Mouse (Mus musculus) kidney, embryonic 14.5 days (tissue): ENCODE results near the gene Selenoh. TPM values are rescaled to one million over a fixed set of nuclear protein-coding genes. Genes with fewer than 3 reads are reported as not detected.
A peak's percentile ranks its signal among the peaks of the same experiment; 100 is the strongest.

ENCODE experiments used
- ATAC-seq: fragments of 200-750 bp; cut with Nextera tagmentation; 2 replicates; pipeline ENCODE4 v1.8.0; 2017; ENCODE audit warnings: moderate number of reproducible peaks, mild to moderate bottlenecking, moderate TSS enrichment, moderate library complexity; ENCODE audit not compliant: low FRiP score, low TSS enrichment
- H3K27ac ChIP-seq: fragments of 300-500 bp; sonication (generic); 2 replicates; pipeline ENCODE4 v1.5.1; 2014; ENCODE audit warnings: low read depth, mild to moderate bottlenecking, low read length, moderate library complexity, mixed read lengths
- H3K27me3 ChIP-seq: fragments of 300-500 bp; sonication (generic); 2 replicates; pipeline ENCODE4 v1.6.1; 2014; ENCODE audit warnings: mild to moderate bottlenecking, low read length; ENCODE audit not compliant: control insufficient read depth, insufficient read depth
- H3K36me3 ChIP-seq: fragments of 300-500 bp; sonication (generic); 2 replicates; pipeline ENCODE4 v1.6.1; 2014; ENCODE audit warnings: low read length, mixed read lengths; ENCODE audit not compliant: control insufficient read depth, insufficient read depth
- H3K4me1 ChIP-seq: fragments of 300-500 bp; sonication (generic); 2 replicates; pipeline ENCODE4 v1.6.1; 2014; ENCODE audit warnings: low read length, mixed read lengths; ENCODE audit not compliant: control insufficient read depth, insufficient read depth
- H3K4me2 ChIP-seq: fragments of 300-500 bp; sonication (generic); replicated peaks from 2 replicates; pipeline ENCODE4 v1.6.1; 2014; ENCODE audit warnings: low read depth, mild to moderate bottlenecking, low read length
- H3K4me3 ChIP-seq: fragments of 300-500 bp; sonication (generic); 2 replicates; pipeline ENCODE4 v1.5.1; 2014; ENCODE audit warnings: mild to moderate bottlenecking, low read length
- H3K9ac ChIP-seq: fragments of 300-500 bp; sonication (generic); 2 replicates; pipeline ENCODE4 v1.6.1; 2014; ENCODE audit warnings: low read depth, mild to moderate bottlenecking, low read length, moderate library complexity
- H3K9me3 ChIP-seq: fragments of 300-500 bp; sonication (generic); 2 replicates; pipeline ENCODE4 v1.6.1; 2016; ENCODE audit warnings: low read length; ENCODE audit not compliant: control insufficient read depth
- WGBS: fragments of 180-500 bp; shearing (Covaris S2); extraction: QIAGEN DNeasy Blood & Tissue Kit; methylation state at CpG from one replicate; pipeline ENCODE4 v1.1.7; 2014; 5-methylcytosine and 5-hydroxymethylcytosine counted together
- polyA plus RNA-seq: library from polyadenylated mRNA; unstranded; fragments of >200 nt; fragmentation: Nextera tagmentation; extraction: Ambion mirVana; gene quantifications from 2 replicates; pipeline ENCODE4 v1.2.1, GENCODE M21; 2014

The Selenoh gene
- polyA plus RNA-seq, 1 experiment from 2014 or later = 404 TPM

- Histone ChIP-seq H3K9me3 (no peaks in the 10 kb centered on the region), H3K4me3 (no peak overlapping the region), H3K27me3 (no peaks in the 10 kb centered on the region), H3K4me2 (no peak overlapping the region), H3K36me3 (peaks cover 12% of the 10 kb centered on the region; the same call in 1 of the 2 replicates), H3K4me1 (peaks cover 8% of the 10 kb centered on the region), H3K27ac (no peak overlapping the region), H3K9ac (no peak overlapping the region)
- peak; percentile 37; the same call in 1 of the 2 replicates for ATAC-seq
- 29% methylated on average over 3 of the region's 3 CpGs for WGBS
Measured at GRCm38 (mm10) chr2:84627036-84627435, 43.5 kb downstream of the Selenoh start.

GRCm38 (mm10) chr2:84626366-84626975 is 44.1 kb downstream of the Selenoh start:
- Histone ChIP-seq H3K27me3 (no peaks in the 10 kb centered on the region), H3K4me3 (no peak overlapping the region), H3K9me3 (no peaks in the 10 kb centered on the region), H3K4me1 (peaks cover 7% of the 10 kb centered on the region), H3K9ac (no peak overlapping the region), H3K4me2 (no peak overlapping the region), H3K27ac (no peak overlapping the region), H3K36me3 (peaks cover 12% of the 10 kb centered on the region; the same call in 1 of the 2 replicates)
- ATAC-seq = peak; percentile 51; the same call in 1 of the 2 replicates
- WGBS = 54% methylated on average over 7 of the region's 7 CpGs

GRCm38 (mm10) chr2:84624201-84624600 is 46.4 kb downstream of the Selenoh start:
- Histone ChIP-seq H3K9me3 (no peaks in the 10 kb centered on the region), H3K27ac (no peak overlapping the region), H3K36me3 (peaks cover 30% of the 10 kb centered on the region), H3K4me2 (no peak overlapping the region), H3K27me3 (no peaks in the 10 kb centered on the region), H3K9ac (no peak overlapping the region), H3K4me1 (peaks cover 7% of the 10 kb centered on the region), H3K4me3 (no peak overlapping the region)
- ATAC-seq = no peak
- 92% methylated on average over 17 of the region's 17 CpGs for WGBS

- WGBS = 92% methylated on average over 3 of the region's 3 CpGs
- ATAC-seq = no peak
- Histone ChIP-seq H3K4me3 (no peak overlapping the region), H3K36me3 (peaks cover 33% of the 10 kb centered on the region), H3K4me1 (peaks cover 7% of the 10 kb centered on the region), H3K27me3 (no peaks in the 10 kb centered on the region), H3K4me2 (no peak overlapping the region), H3K27ac (no peak overlapping the region), H3K9ac (no peak overlapping the region), H3K9me3 (no peaks in the 10 kb centered on the region)
Measured at GRCm38 (mm10) chr2:84623428-84624119, 47.0 kb downstream of the Selenoh start.

- no peak overlapping the region for H3K27ac ChIP-seq
- H3K4me3 ChIP-seq = no peak overlapping the region
- no peak overlapping the region for H3K4me2 ChIP-seq
- peaks cover 35% of the 10 kb centered on the region for H3K36me3 ChIP-seq
- H3K27me3 ChIP-seq = no peaks in the 10 kb centered on the region
- 71% methylated on average over 2 of the region's 2 CpGs for WGBS
- no peak overlapping the region for H3K9ac ChIP-seq
- no peaks in the 10 kb centered on the region for H3K9me3 ChIP-seq
- H3K4me1 ChIP-seq = peaks cover 5% of the 10 kb centered on the region
- no peak for ATAC-seq
Measured at GRCm38 (mm10) chr2:84622668-84623067, 47.9 kb downstream of the Selenoh start.

GRCm38 (mm10) chr2:84619646-84620340 is 50.8 kb downstream of the Selenoh start:
- 95% methylated on average over 21 of the region's 21 CpGs for WGBS
- ATAC-seq = no peak
- H3K36me3 ChIP-seq = peaks cover 61% of the 10 kb centered on the region

More at GRCm38 (mm10) chr2:84619646-84620340, 50.8 kb downstream of the Selenoh start:
- Histone ChIP-seq H3K27me3 (no peaks in the 10 kb centered on the region), H3K27ac (no peak overlapping the region), H3K4me1 (no peaks in the 10 kb centered on the region), H3K9ac (no peak overlapping the region), H3K4me3 (no peak overlapping the region), H3K9me3 (no peaks in the 10 kb centered on the region), H3K4me2 (no peak overlapping the region)

Other genes with a start within 250 kb of the Selenoh start
- 43.9 and 82.9 TPM in 2 replicates for gene Calcrl, start 245.4 kb downstream of the Selenoh start, polyA plus RNA-seq
- 31.5 and 38.1 TPM in 2 replicates for gene Tfpi, start 194.0 kb downstream of the Selenoh start, polyA plus RNA-seq
- 29.1 and 53.6 TPM in 2 replicates for gene Ctnnd1, start 20.0 kb downstream of the Selenoh start, polyA plus RNA-seq
- 0.24 and 0.31 TPM in 2 replicates for gene Btbd18, start 11.7 kb downstream of the Selenoh start, polyA plus RNA-seq
- not detected in 2 replicates for gene Gm28635, start 7.3 kb upstream of the Selenoh start, polyA plus RNA-seq
- 48.5 and 50.5 TPM in 2 replicates for gene Med19, start 7.6 kb upstream of the Selenoh start, polyA plus RNA-seq
- gene Tmx2, start 8.4 kb upstream of the Selenoh start, polyA plus RNA-seq = 145 and 163 TPM in 2 replicates
- 41.0 and 48.8 TPM in 2 replicates for gene Zdhhc5, start 44.4 kb upstream of the Selenoh start, polyA plus RNA-seq
- gene Clp1, start 56.6 kb upstream of the Selenoh start, polyA plus RNA-seq = 33.2 and 34.5 TPM in 2 replicates
- 10.0 and 10.4 TPM in 2 replicates for gene Ypel4, start 63.3 kb upstream of the Selenoh start, polyA plus RNA-seq
- 5.6 and 14.9 TPM in 2 replicates for gene Gm19426, start 72.9 kb upstream of the Selenoh start, polyA plus RNA-seq
- gene Serping1, start 104.7 kb upstream of the Selenoh start, polyA plus RNA-seq = 81.7 and 85.8 TPM in 2 replicates
- 25.3 and 29.0 TPM in 2 replicates for gene Ube2l6, start 128.1 kb upstream of the Selenoh start, polyA plus RNA-seq
- 0.16 and 0.24 TPM in 2 replicates for gene Smtnl1, start 151.9 kb upstream of the Selenoh start, polyA plus RNA-seq
- gene Timm10, start 156.2 kb upstream of the Selenoh start, polyA plus RNA-seq = 65.3 and 79.4 TPM in 2 replicates
- gene Slc43a1, start 168.1 kb upstream of the Selenoh start, polyA plus RNA-seq = 15.5 and 19.4 TPM in 2 replicates
- 1.6 and 2.1 TPM in 2 replicates for gene Rtn4rl2, start 215.9 kb upstream of the Selenoh start, polyA plus RNA-seq